Comparison of ENCODE assay signal across 8 mouse cellular contexts in the genomic region with DNA sequence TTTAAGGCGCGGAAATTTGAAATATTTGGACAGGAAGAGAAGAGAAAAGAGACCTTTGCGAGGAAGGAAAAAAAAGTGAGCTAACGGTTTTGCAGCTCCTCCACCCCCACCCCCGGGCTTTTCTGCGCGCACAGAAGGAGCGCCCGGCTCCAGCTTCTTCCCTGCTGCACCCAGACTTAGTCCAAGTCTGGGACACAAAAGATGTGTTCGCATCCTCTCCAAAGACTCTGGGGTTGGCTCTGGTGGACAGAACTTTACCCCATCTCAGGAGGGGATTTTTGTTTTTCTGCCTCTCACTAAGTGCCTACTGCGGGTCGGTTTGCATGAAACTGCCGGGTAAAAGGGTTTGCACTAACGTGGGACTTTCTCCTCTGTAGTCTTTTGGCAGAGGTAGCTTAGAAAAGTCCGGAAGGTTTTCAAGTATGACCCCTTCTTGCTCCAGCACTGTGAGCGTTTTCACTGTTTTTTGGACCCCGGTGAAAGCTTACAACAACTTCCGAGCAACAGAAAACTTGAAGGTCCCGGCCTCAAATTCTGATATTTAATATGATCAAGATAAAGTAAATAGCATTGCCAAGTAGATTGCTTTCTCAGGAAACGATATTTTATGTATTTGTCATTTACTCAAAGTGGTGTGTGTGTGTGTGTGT. TPM values are rescaled to one million over a fixed set of nuclear protein-coding genes. Genes with fewer than 3 reads are reported as not detected.
DNase-seq lines count a peak whose midpoint lies in the region; ATAC-seq and TF ChIP-seq lines count a peak whose summit lies in the region.

No protein-coding gene starts in this region.

- TF ChIP-seq CTCF in layer of hippocampus, adult 2 months (conservative IDR thresholded peaks at IDR 0.05), result no peak

- ATAC-seq in activated CD4-positive, CD25-positive, alpha-beta regulatory T cell, adult 4 months, result peak; percentile 48
- no peak for ATAC-seq in heart, embryonic 14.5 days (ENCODE audit: insufficient number of reproducible peaks, insufficient read depth, low FRiP score, low read depth)
- no peak for ATAC-seq in liver, embryonic 15.5 days (ENCODE audit: insufficient read depth)
- no peak for ATAC-seq in stomach, embryonic 14.5 days (ENCODE audit: insufficient number of reproducible peaks, insufficient read depth, low FRiP score, low read depth)

- no peaks in the 10 kb centered on the region for H3K36me3 ChIP-seq in heart, embryonic 14.5 days (ENCODE audit: control insufficient read depth, insufficient read depth, low read length)
- peaks cover 10% of the 10 kb centered on the region for H3K36me3 ChIP-seq in liver, embryonic 15.5 days (replicated peaks)
- no peaks in the 10 kb centered on the region for H3K36me3 ChIP-seq in stomach, embryonic 14.5 days (ENCODE audit: control insufficient read depth, insufficient read depth, low read length)

- H3K4me3 ChIP-seq in layer of hippocampus, adult 2 months, result peak overlapping the region; percentile 54
- peak overlapping the region; percentile 45 to 55 for H3K4me3 ChIP-seq in heart, embryonic 14.5 days (ENCODE audit: control insufficient read depth in 1 of 2, insufficient read depth in 1 of 2, low read depth in 1 of 2, low read length in 2 of 2)
- H3K4me3 ChIP-seq in liver, embryonic 15.5 days (replicated peaks), result peak overlapping the region; percentile 46
- H3K4me3 ChIP-seq in stomach, embryonic 14.5 days (ENCODE audit: low read depth, low read length), result peak overlapping the region; percentile 29; the same call in 1 of the 2 replicates

- no peak for DNase-seq in layer of hippocampus, adult 2 months (ENCODE audit: low spot score in 2 of 2)
- DNase-seq in layer of hippocampus, adult 18-20 months (ENCODE audit: low spot score in 2 of 2), result no peak
- DNase-seq in cerebellum, adult 11-12 months, result no peak
- DNase-seq in urinary bladder, postnatal 4 days (ENCODE audit: low spot score in 2 of 2), result no peak

- H3K27me3 ChIP-seq in heart, embryonic 14.5 days (ENCODE audit: control insufficient read depth, insufficient read depth, low read length), result peaks cover 64% of the 10 kb centered on the region
- H3K27me3 ChIP-seq in liver, embryonic 15.5 days, result peaks cover 80% of the 10 kb centered on the region
- peaks cover 36% of the 10 kb centered on the region for H3K27me3 ChIP-seq in stomach, embryonic 14.5 days (ENCODE audit: control insufficient read depth, insufficient read depth, low read length)

- peaks cover 2 to 7% of the 10 kb centered on the region in 2 experiments; a peak in 2 of 4 replicates for H3K4me1 ChIP-seq in heart, embryonic 14.5 days (ENCODE audit: control insufficient read depth in 2 of 2, insufficient read depth in 2 of 2, low read length in 2 of 2)
- H3K4me1 ChIP-seq in liver, embryonic 15.5 days (replicated peaks), result peaks cover 15% of the 10 kb centered on the region
- H3K4me1 ChIP-seq in stomach, embryonic 14.5 days (ENCODE audit: control insufficient read depth, insufficient read depth, low read length), result peaks cover 9% of the 10 kb centered on the region

- no peaks in the 10 kb centered on the region for H3K9me3 ChIP-seq in heart, embryonic 14.5 days (ENCODE audit: control insufficient read depth, low read length)
- H3K9me3 ChIP-seq in liver, embryonic 15.5 days (replicated peaks), result no peaks in the 10 kb centered on the region
- H3K9me3 ChIP-seq in stomach, embryonic 14.5 days (ENCODE audit: control insufficient read depth, low read depth, low read length), result no peaks in the 10 kb centered on the region

- WGBS in heart, embryonic 14.5 days, result 4% methylated on average over 20 of the region's 20 CpGs
- WGBS in liver, embryonic 15.5 days (ENCODE audit: insufficient replicate concordance), result 3% methylated on average over 20 of the region's 20 CpGs
- WGBS in stomach, embryonic 14.5 days, result 2% methylated on average over 20 of the region's 20 CpGs

- H3K4me2 ChIP-seq in heart, embryonic 14.5 days (ENCODE audit: low read length), result peak overlapping the region; percentile 99
- peak overlapping the region; percentile 67 for H3K4me2 ChIP-seq in liver, embryonic 15.5 days
- H3K4me2 ChIP-seq in stomach, embryonic 14.5 days (replicated peaks; ENCODE audit: low read depth, low read length), result peak overlapping the region; percentile 40; the same call in 1 of the 2 replicates

- no peak overlapping the region; the same call in 1 of the 2 replicates for H3K27ac ChIP-seq in layer of hippocampus, adult 2 months
- no peak overlapping the region for H3K27ac ChIP-seq in heart, embryonic 14.5 days (replicated peaks in 1 of 2; ENCODE audit: control insufficient read depth in 1 of 2, insufficient read depth in 1 of 2, low read depth in 2 of 2, low read length in 2 of 2)
- H3K27ac ChIP-seq in liver, embryonic 15.5 days (replicated peaks), result no peak overlapping the region
- no peak overlapping the region for H3K27ac ChIP-seq in stomach, embryonic 14.5 days (ENCODE audit: low read length)

- peak overlapping the region; percentile 68; the same call in 1 of the 2 replicates for H3K9ac ChIP-seq in heart, embryonic 14.5 days (ENCODE audit: low read length)
- H3K9ac ChIP-seq in liver, embryonic 15.5 days, result no peak overlapping the region
- H3K9ac ChIP-seq in stomach, embryonic 14.5 days (replicated peaks; ENCODE audit: low read depth, low read length), result no peak overlapping the region

RNA-seq across cellular contexts. Expression of gene Cdkn2c, which starts 9.0 kb away (rescaled TPM):
- total RNA-seq in layer of hippocampus, adult 2 months (2021), result 1 to 10 TPM; 3.0 to 4.0 TPM
- 1 to 10 TPM; 3.0 to 3.3 TPM for total RNA-seq in layer of hippocampus, adult 18-20 months (2021)
- polyA plus RNA-seq in activated CD4-positive, CD25-positive, alpha-beta regulatory T cell, adult 4 months (2017; shearing (Covaris generic)), result 10 to 100 TPM; 26.3 to 28.6 TPM
- polyA plus RNA-seq in heart, embryonic 14.5 days (2014; fragmentation: Nextera tagmentation; extraction: Ambion mirVana), result 13.7 and 15.3 TPM in 2 replicates
- 14.9 and 15.3 TPM in 2 replicates for polyA plus RNA-seq in liver, embryonic 15.5 days (2015; fragmentation: Nextera tagmentation; extraction: Ambion mirVana)
- polyA plus RNA-seq in stomach, embryonic 14.5 days (2014; fragmentation: Nextera tagmentation; extraction: Ambion mirVana), result 7.0 and 8.1 TPM in 2 replicates

RNA-seq across cellular contexts. Expression of gene Faf1, which starts 18.4 kb away (rescaled TPM):
- total RNA-seq in layer of hippocampus, adult 2 months (2021), result 10 to 100 TPM; 26.8 to 27.6 TPM
- 10 to 100 TPM; 22.2 to 25.0 TPM for total RNA-seq in layer of hippocampus, adult 18-20 months (2021)
- 1 to 10 TPM; 3.7 to 5.0 TPM for polyA plus RNA-seq in activated CD4-positive, CD25-positive, alpha-beta regulatory T cell, adult 4 months (2017; shearing (Covaris generic))
- polyA plus RNA-seq in heart, embryonic 14.5 days (2014; fragmentation: Nextera tagmentation; extraction: Ambion mirVana), result 27.5 and 29.9 TPM in 2 replicates
- polyA plus RNA-seq in liver, embryonic 15.5 days (2015; fragmentation: Nextera tagmentation; extraction: Ambion mirVana), result 13.9 and 14.5 TPM in 2 replicates
- polyA plus RNA-seq in stomach, embryonic 14.5 days (2014; fragmentation: Nextera tagmentation; extraction: Ambion mirVana), result 29.0 and 32.9 TPM in 2 replicates

Comparison
In these comparisons a context has a peak if more than half of its experiments do, and no peak if none do; other contexts are left out.
1. H3K4me2 ChIP-seq: peak in every context shown above with its lines; median percentile 99 in heart, embryonic 14.5 days; 67 in liver, embryonic 15.5 days; 40 in stomach, embryonic 14.5 days.